Mouse (Mus musculus) cortical plate, adult 2 months (tissue): ENCODE measurements around the gene Zfp638.

ENCODE experiments used
- CTCF ChIP-seq: fragments of 200-500 bp; IDR thresholded peaks from 2 replicates; pipeline ENCODE4 v1.5.1; 2011; ENCODE audit warnings: mild to moderate bottlenecking, control low read depth, low read length; ENCODE audit not compliant: insufficient read depth; ENCODE audit errors: extremely low read depth
- POLR2A ChIP-seq: fragments of 200-500 bp; IDR thresholded peaks from 2 replicates; pipeline ENCODE4 v1.6.1; 2011; ENCODE audit warnings: mild to moderate bottlenecking, low read length, control low read depth; ENCODE audit not compliant: insufficient read depth; ENCODE audit errors: extremely low read depth

DNA sequence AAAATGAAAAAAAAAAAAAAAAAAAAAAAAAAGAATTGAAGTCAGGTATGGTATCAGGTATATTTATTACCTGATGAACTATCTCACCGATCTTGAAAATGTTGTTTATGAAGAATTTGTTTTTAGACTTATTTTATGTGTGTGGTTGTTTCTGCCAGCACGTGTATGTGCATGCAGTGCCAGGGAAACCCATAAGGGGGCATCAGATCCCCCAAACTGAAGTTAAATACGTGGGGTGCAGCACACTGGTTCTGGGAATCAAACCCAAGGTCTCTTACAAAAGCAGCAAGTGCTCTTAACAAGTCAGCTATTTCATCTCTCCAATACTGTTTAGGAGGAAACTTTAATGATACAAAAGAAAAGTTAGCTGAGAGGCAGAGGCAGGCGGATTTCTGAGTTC lies 137.4 kb downstream of the Zfp638 start:
- TF ChIP-seq CTCF: no peak
- no peak for TF ChIP-seq POLR2A
